Mouse (Mus musculus) megakaryocyte-erythroid progenitor cell, adult 5-6 weeks (primary cell): ENCODE measurements around the gene Crkl. TPM values are rescaled to one million over a fixed set of nuclear protein-coding genes. Genes with fewer than 3 reads are reported as not detected.

ENCODE experiments used
- ATAC-seq: replicated peaks from 2 replicates; pipeline ENCODE4 v1.8.0; 2016; ENCODE audit warnings: mild to moderate bottlenecking, inconsistent platforms; ENCODE audit not compliant: severe bottlenecking, poor library complexity, low FRiP score, low TSS enrichment
- total RNA-seq, 2 experiments: library from RNA; stranded (forward) in 1 of 2; stranded (reverse) in 1 of 2; fragments of 200-1000, 215-1000 nt in 1 of 2; fragments of >200 nt in 1 of 2; fragmentation: Nextera tagmentation in 1 of 2; gene quantifications; 2 replicates each; pipeline ENCODE4 v1.2.3; 2014 to 2017

Gene Crkl
- total RNA-seq (2014; fragmentation: Nextera tagmentation) (21.5 and 29.3 TPM in 2 replicates), total RNA-seq (2017) (21.6 and 33.5 TPM in 2 replicates)

GRCm38 (mm10) chr16:17451541-17452372 lies at the start of gene Crkl:
Gene Crkl (plus strand): TSS chr16:17451987.
- peak; percentile 95 for ATAC-seq

GRCm38 (mm10) chr16:17402855-17403254 lies 48.9 kb upstream of the Crkl start:
- ATAC-seq = no peak

GRCm38 (mm10) chr16:17405271-17405696 lies 46.5 kb upstream of the Crkl start:
- peak; percentile 52 for ATAC-seq

GRCm38 (mm10) chr16:17405736-17406443 lies 45.9 kb upstream of the Crkl start, which contains the start of the genes Snap29 and Pi4ka:
Gene Snap29 (plus strand): TSS chr16:17405986.
Gene Pi4ka (minus strand): TSS chr16:17406314.
- ATAC-seq = peak; percentile 98

GRCm38 (mm10) chr16:17406512-17407231 lies 45.1 kb upstream of the Crkl start:
- no peak for ATAC-seq

- ATAC-seq = no peak
Observed at GRCm38 (mm10) chr16:17409046-17409445, 42.7 kb upstream of the Crkl start.

- ATAC-seq = no peak
Observed at GRCm38 (mm10) chr16:17410209-17410608, 41.6 kb upstream of the Crkl start.

GRCm38 (mm10) chr16:17423021-17423420 lies 28.8 kb upstream of the Crkl start:
- ATAC-seq = no peak

- peak; percentile 55; the same call in 1 of the 2 replicates for ATAC-seq
Observed at GRCm38 (mm10) chr16:17432576-17432975, 19.2 kb upstream of the Crkl start.

GRCm38 (mm10) chr16:17452373-17452715 lies 557 bp downstream of the Crkl start:
- ATAC-seq = peak; percentile 44

- no peak for ATAC-seq
Observed at GRCm38 (mm10) chr16:17456901-17457300, 5.1 kb downstream of the Crkl start.

- peak; percentile 88 for ATAC-seq
Observed at GRCm38 (mm10) chr16:17460254-17460653, 8.5 kb downstream of the Crkl start.

GRCm38 (mm10) chr16:17461596-17461995 lies 9.8 kb downstream of the Crkl start:
- no peak for ATAC-seq

- no peak for ATAC-seq
Observed at GRCm38 (mm10) chr16:17463184-17463583, 11.4 kb downstream of the Crkl start.

- no peak for ATAC-seq
Observed at GRCm38 (mm10) chr16:17466875-17467663, 15.3 kb downstream of the Crkl start.

- ATAC-seq = no peak
Observed at GRCm38 (mm10) chr16:17472498-17472897, 20.7 kb downstream of the Crkl start.

- peak; percentile 53; the same call in 1 of the 2 replicates for ATAC-seq
Observed at GRCm38 (mm10) chr16:17474091-17474490, 22.3 kb downstream of the Crkl start.

GRCm38 (mm10) chr16:17474761-17475160 lies 23.0 kb downstream of the Crkl start:
- ATAC-seq = no peak

- ATAC-seq = no peak
Observed at GRCm38 (mm10) chr16:17475326-17475725, 23.5 kb downstream of the Crkl start.
